8 mouse cellular contexts compared by ENCODE assay signal in genomic region chr8:124434126-124434790, GRCm38 (mm10). TPM values are rescaled to one million over a fixed set of nuclear protein-coding genes. Genes with fewer than 3 reads are reported as not detected.
DNase-seq lines count a peak whose midpoint lies in the region; ATAC-seq lines count a peak whose summit lies in the region.

No protein-coding gene starts in this region.

- no peaks in the 10 kb centered on the region for H3K9me3 ChIP-seq in hindbrain, embryonic 11.5 days (ENCODE audit: control insufficient read depth, low read length)
- no peaks in the 10 kb centered on the region for H3K9me3 ChIP-seq in lung, embryonic 16.5 days (ENCODE audit: control insufficient read depth, low read length)

- peak; percentile 98 for ATAC-seq in hindbrain, embryonic 11.5 days (ENCODE audit: low FRiP score)
- peak; percentile 99 for ATAC-seq in lung, embryonic 16.5 days (ENCODE audit: low read depth)

- peaks cover 11% of the 10 kb centered on the region for H3K4me1 ChIP-seq in hindbrain, embryonic 11.5 days (replicated peaks; ENCODE audit: control insufficient read depth, insufficient read depth, low read length)
- H3K4me1 ChIP-seq in lung, embryonic 16.5 days (replicated peaks; ENCODE audit: control insufficient read depth, insufficient read depth, low read length): peaks cover 5% of the 10 kb centered on the region; the same call in 1 of the 2 replicates

- H3K9ac ChIP-seq in hindbrain, embryonic 11.5 days (ENCODE audit: low read depth, low read length): peak overlapping the region; percentile 74
- peak overlapping the region; percentile 72 for H3K9ac ChIP-seq in lung, embryonic 16.5 days (ENCODE audit: low read length)

- H3K4me3 ChIP-seq in hindbrain, embryonic 11.5 days (ENCODE audit: low read depth, low read length): peak overlapping the region; percentile 69
- peak overlapping the region; percentile 74 for H3K4me3 ChIP-seq in lung, embryonic 16.5 days (ENCODE audit: low read length)

- H3K27me3 ChIP-seq in hindbrain, embryonic 11.5 days (ENCODE audit: control insufficient read depth, insufficient read depth, low read length): peaks cover 10% of the 10 kb centered on the region
- peaks cover 23% of the 10 kb centered on the region for H3K27me3 ChIP-seq in lung, embryonic 16.5 days (ENCODE audit: control insufficient read depth, insufficient read depth, low read depth, low read length)

- DNase-seq in R1 (ENCODE audit: low read depth, low spot score): peak; percentile 94
- peak; percentile 98 to 99 for DNase-seq in cerebellum, postnatal 14 days
- DNase-seq in frontal cortex, postnatal 10 days (ENCODE audit: low spot score in 2 of 2): peak; percentile 95 to 96
- peak; percentile 97 for DNase-seq in hindbrain, embryonic 11.5 days (ENCODE audit: low spot score)
- DNase-seq in layer of hippocampus, adult 9-11 months: peak; percentile 98
- peak; percentile 99 for DNase-seq in ovary, postnatal 36 days (ENCODE audit: low spot score)
- DNase-seq in thymus, postnatal 14 days: peak; percentile 91

- peak overlapping the region; percentile 96 for H3K4me2 ChIP-seq in hindbrain, embryonic 11.5 days (replicated peaks; ENCODE audit: low read depth, low read length)
- H3K4me2 ChIP-seq in lung, embryonic 16.5 days (ENCODE audit: low read depth, low read length): peak overlapping the region; percentile 100

- WGBS in hindbrain, embryonic 11.5 days: 1% methylated on average over 59 of the region's 101 CpGs
- WGBS in lung, embryonic 16.5 days: under 1% methylated on average over 30 of the region's 101 CpGs

- peak overlapping the region; percentile 45 for H3K27ac ChIP-seq in hindbrain, embryonic 11.5 days (ENCODE audit: low read depth, low read length)
- H3K27ac ChIP-seq in lung, embryonic 16.5 days (ENCODE audit: low read length): no peak overlapping the region

- no peaks in the 10 kb centered on the region for H3K36me3 ChIP-seq in hindbrain, embryonic 11.5 days (ENCODE audit: control insufficient read depth, insufficient read depth, low read length)
- no peaks in the 10 kb centered on the region for H3K36me3 ChIP-seq in lung, embryonic 16.5 days (ENCODE audit: control insufficient read depth, insufficient read depth, low read length)

RNA-seq across cellular contexts. Expression of gene Pgbd5, which starts 5.2 kb away (rescaled TPM):
- polyA plus RNA-seq in hindbrain, embryonic 11.5 days (2014; fragmentation: Nextera tagmentation; extraction: Ambion mirVana): 5.0 and 5.3 TPM in 2 replicates
- polyA plus RNA-seq in lung, embryonic 16.5 days (2015; fragmentation: Nextera tagmentation; extraction: Ambion mirVana): 1.9 and 2.2 TPM in 2 replicates
